Mouse (Mus musculus): ENCODE results near the gene Rhoa. TPM values are rescaled to one million over a fixed set of nuclear protein-coding genes. Genes with fewer than 3 reads are reported as not detected.
"Not testable (repeated sequence)": the region's sequence is repeated elsewhere in the genome, so short reads cannot be mapped to it uniquely, and the experiment has no call there.

The Rhoa gene
- 100 to 1,000 TPM; 294 to 378 TPM for polyA plus RNA-seq (2017; shearing (Covaris generic))

GRCm38 (mm10) chr9:108305629-108306520 lies at the start of gene Rhoa, which contains the start of gene Tcta:
TSS of gene Rhoa (plus strand) at chr9:108306129.
TSS of gene Tcta (minus strand) at chr9:108306160.
- ATAC-seq, result peak; percentile 95

- no peak for ATAC-seq
These were observed 45.4 kb upstream of the Rhoa start for GRCm38 (mm10) chr9:108260526-108260925.

DNA sequence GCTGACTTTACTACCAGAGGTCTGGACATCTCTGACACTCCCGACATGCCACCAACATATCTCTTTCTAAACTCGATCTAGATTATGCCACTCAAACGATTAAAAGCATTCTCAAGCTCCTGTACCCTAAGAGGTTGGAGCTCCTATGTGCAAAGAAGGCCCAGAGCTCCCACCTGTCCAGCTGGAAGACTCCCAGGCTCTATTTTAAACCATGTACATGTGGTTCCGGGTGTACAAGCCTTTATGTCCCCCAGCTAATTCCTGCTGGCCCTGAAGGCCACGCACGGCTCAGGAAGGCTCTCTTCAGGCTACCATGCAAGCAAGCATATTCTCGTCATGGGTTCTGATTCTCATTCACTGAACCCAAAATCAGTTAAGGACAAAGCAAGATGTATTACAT lies 44.1 kb upstream of the Rhoa start:
- no peak for ATAC-seq

DNA sequence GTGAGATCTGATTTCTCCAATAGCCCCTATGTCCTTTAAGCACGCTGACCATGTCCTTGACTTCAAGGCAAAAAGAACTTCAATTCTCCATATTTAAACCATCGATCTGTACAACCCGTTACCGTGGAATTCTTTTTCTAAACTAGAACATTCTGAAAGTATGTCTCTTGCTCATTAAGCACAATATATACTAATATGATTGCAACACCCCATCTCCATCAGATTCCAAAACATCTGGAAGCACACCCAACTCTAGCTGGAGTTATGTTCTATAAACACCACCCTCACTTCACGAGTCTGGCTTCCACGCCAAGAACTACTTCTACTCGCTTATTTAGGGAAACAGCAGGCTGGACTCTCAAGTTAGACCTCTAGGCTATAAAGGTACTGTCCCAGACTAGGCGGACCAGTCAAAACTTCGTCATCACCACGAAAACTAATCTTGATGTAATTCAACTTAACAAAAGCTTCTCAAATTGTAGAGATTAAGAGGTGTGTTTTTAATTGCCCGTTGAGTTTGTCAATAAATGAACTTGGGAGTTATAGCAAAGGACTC lies 43.4 kb upstream of the Rhoa start:
- no peak for ATAC-seq

DNA sequence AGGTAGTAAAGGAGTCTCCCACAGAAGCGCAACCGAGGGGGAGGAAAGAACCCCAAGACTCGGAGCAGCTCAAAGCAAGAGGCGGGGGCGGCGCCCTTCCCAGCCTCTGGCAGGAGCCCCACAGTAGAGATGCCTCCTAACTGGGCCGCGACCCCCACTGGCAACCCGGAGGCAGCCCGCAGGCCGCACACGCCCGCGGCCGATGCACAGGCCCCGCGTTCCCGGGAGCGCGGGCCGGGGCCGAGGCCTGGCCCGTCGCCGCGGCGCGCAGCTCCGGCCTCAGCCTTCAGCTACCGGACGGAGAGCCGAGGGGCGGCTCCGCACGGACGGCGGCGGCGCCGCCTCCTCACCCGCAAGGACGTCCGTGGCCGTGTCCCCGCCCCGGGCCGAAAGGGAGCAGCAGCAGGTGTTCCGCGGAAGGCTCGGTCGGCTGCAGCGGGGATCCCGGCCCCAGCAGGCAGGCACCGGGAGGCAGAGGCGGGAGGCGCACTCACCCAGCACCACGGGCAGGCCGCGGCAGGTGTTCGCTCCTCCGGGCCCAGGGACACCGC lies 42.7 kb upstream of the Rhoa start:
- peak; percentile 6 for ATAC-seq

- ATAC-seq, result peak; percentile 96
These were observed 42.2 kb upstream of the Rhoa start, which contains the start of gene Dag1 for GRCm38 (mm10) chr9:108263690-108264190. TSS of gene Dag1 (minus strand) at chr9:108263958.

GRCm38 (mm10) chr9:108264191-108264921 lies 41.6 kb upstream of the Rhoa start:
- no peak for ATAC-seq

- no peak for ATAC-seq
These were observed 39.5 kb upstream of the Rhoa start for GRCm38 (mm10) chr9:108266261-108266935.

GRCm38 (mm10) chr9:108267691-108268090 lies 38.2 kb upstream of the Rhoa start:
- no peak for ATAC-seq

GRCm38 (mm10) chr9:108268701-108269100 lies 37.2 kb upstream of the Rhoa start:
- ATAC-seq, result not testable (repeated sequence)

DNA sequence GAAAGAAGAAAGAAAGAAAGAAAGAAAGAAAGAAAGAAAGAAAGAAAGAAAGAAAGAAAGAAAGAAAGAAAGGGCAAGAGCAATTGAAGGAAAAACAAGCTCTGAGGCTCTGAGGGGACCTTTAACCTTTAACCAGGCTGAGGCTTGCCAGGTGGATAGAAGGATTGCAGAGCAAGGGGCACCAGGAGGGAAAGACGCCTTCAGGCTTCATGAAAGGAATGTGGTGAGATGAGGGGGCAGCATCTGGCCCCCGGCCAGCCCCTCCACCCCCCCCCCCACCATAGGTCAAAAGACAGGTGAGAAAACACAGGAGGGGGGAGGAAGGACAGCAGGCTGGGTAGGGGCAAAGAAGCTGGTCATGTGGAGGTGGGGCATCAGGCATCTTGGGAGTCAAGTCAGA lies 34.0 kb upstream of the Rhoa start:
- ATAC-seq, result no peak

- ATAC-seq, result no peak
These were observed 33.2 kb upstream of the Rhoa start for GRCm38 (mm10) chr9:108272691-108273090.

DNA sequence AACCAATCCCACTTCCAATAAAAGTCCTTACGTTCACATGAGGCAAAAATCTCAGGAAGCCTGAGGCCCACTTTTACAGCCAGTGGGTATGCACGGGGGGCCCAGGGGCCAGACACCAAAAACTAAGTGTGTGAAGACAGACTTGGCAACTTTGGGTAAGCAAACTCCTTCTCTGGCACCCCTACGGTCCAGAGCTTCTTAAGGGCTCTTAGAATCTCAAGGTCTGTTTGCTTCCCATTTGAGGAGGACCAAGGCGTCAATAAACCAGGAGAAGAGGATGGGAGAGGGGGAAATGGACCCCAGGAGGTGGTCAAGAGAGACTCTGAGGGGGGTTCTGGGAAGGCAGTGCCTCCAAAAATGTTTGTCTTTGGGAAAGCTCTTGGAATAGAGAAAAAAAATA lies 32.4 kb upstream of the Rhoa start:
- ATAC-seq, result no peak

- no peak for ATAC-seq
These were observed 31.2 kb upstream of the Rhoa start for GRCm38 (mm10) chr9:108274476-108275330.

- ATAC-seq, result no peak
These were observed 30.6 kb upstream of the Rhoa start for GRCm38 (mm10) chr9:108275331-108275659.

- peak; percentile 23 for ATAC-seq
These were observed 27.1 kb upstream of the Rhoa start for GRCm38 (mm10) chr9:108278697-108279450.

DNA sequence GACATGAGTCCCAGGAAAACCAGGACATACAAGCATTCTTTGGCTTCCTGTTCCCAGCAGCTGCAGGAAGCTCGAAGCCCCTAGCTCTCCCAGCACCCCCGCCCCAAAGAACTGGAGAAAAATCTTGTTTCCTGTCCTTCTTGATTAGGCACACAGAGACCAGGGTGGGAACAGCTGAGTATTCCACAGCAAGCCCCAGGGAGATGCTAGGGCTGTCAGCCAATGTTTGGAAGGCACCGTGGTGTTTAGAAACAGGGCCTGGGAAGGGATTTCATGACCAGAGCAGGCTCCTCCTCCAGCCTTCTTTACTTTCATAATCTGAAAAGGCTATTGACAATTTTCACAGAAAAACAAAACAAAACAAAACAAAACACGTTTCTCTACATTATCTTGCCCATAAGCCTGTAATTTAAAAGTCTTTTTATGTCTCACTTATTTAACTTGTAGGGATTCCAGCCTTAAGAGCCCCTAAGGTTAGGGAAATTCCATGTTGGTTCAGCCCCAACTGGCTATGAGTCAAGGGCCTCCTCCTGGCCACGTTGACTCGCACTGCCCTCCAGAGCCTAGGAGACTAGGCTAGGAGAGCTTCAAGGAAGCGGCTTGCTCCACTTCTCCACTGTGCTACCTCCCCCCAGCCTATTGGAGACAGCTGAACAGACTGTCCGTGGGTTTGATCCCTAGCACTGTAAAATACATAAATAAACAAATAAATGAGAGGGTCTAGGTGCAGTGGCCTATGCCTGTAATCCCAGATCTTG lies 25.7 kb upstream of the Rhoa start:
- ATAC-seq, result no peak

DNA sequence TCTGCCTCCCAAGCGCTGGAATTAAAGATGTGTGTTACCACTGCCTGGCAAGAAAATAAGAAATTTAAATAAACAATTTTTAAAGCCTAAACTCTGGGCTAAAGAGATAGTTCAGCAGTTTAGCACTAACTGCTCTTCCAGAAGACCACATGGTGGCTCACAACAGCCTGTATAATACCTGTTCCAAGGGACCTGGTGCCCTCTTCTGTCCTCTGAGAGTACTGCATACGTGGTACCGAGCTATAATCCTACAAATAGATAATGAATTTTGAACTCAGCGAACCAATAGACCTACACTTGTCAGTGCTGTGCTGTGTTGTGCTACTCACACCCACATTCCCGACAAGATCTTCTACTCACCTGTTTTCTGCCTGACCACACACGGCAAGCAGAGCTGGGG lies 21.5 kb upstream of the Rhoa start:
- peak; percentile 88 for ATAC-seq

DNA sequence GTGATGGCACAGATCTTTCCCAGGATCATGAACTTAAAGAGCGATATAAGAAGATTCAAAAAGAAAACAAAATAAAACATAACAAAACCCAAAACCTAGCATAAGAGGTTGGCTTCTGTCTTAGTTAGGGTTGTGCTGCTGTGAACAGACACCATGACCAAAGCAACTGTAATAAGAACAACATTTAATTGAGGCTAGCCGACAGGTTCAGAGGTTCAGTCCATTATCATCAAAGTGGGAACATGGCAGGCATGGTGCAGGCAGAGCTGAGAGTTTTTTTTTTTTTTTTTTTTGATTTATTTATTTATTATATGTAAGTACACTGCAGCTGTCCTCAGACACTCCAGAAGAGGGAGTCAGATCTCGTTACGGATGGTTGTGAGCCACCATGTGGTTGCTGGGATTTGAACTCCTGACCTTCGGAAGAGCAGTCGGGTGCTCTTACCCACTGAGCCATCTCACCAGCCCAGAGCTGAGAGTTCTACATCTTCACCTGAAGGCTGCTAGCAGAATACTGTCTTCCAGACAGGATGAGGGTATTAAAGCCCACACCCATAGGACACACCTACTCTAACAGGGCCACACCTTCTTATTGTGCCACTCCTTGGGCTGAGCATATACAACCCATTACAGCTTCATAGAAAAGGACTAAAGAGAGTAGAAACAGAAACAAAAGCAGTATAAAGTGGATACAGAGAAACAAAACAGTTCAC lies 18.2 kb upstream of the Rhoa start:
- ATAC-seq, result not testable (repeated sequence)

Data from activated CD4-positive, CD25-positive, alpha-beta regulatory T cell, adult 4 months (primary cell).